Mouse (Mus musculus) heart, postnatal 0 days (tissue): ENCODE results near the gene Rabgap1l. TPM values are rescaled to one million over a fixed set of nuclear protein-coding genes. Genes with fewer than 3 reads are reported as not detected.

Experiments used
- ATAC-seq: fragments of 200-750 bp; cut with Nextera tagmentation; 2 replicates; pipeline ENCODE4 v1.8.0; 2017; ENCODE audit warnings: low read depth, moderate number of reproducible peaks, moderate library complexity; ENCODE audit not compliant: insufficient read depth
- DNase-seq: peaks from one replicate; pipeline ENCODE4 v3.0.0-alpha.2; 2016; ENCODE audit warnings: low spot score
- H3K27ac ChIP-seq: fragments of 300-500 bp; sonication (generic); 2 replicates; pipeline ENCODE4 v1.5.1; 2014; ENCODE audit warnings: low read depth, mild to moderate bottlenecking
- H3K27me3 ChIP-seq: fragments of 300-500 bp; sonication (generic); 2 replicates; pipeline ENCODE4 v1.6.1; 2014; ENCODE audit warnings: low read length, mixed read lengths; ENCODE audit not compliant: control insufficient read depth, insufficient read depth
- H3K36me3 ChIP-seq: fragments of 300-500 bp; sonication (generic); replicated peaks from 2 replicates; pipeline ENCODE4 v1.6.1; 2014; ENCODE audit warnings: low read length, mixed read lengths; ENCODE audit not compliant: control insufficient read depth, insufficient read depth
- H3K4me1 ChIP-seq: fragments of 300-500 bp; sonication (generic); 2 replicates; pipeline ENCODE4 v1.6.1; 2014; ENCODE audit warnings: antibody characterized with exemption; ENCODE audit not compliant: control insufficient read depth, insufficient read depth
- H3K4me2 ChIP-seq: fragments of 300-500 bp; sonication (generic); 2 replicates; pipeline ENCODE4 v1.6.1; 2014; ENCODE audit warnings: low read depth, mild to moderate bottlenecking, low read length, moderate library complexity
- H3K4me3 ChIP-seq: fragments of 300-500 bp; sonication (generic); 2 replicates; pipeline ENCODE4 v1.5.1; 2014; ENCODE audit warnings: low read depth, low read length
- H3K9ac ChIP-seq: fragments of 300-500 bp; sonication (generic); replicated peaks from 2 replicates; pipeline ENCODE4 v1.6.1; 2014; ENCODE audit warnings: low read depth, low read length, mixed read lengths
- H3K9me3 ChIP-seq: fragments of 300-500 bp; sonication (generic); replicated peaks from 2 replicates; pipeline ENCODE4 v1.6.1; 2016; ENCODE audit warnings: low read length; ENCODE audit not compliant: control insufficient read depth
- CTCF ChIP-seq: IDR thresholded peaks from 2 replicates; pipeline ENCODE4 v1.5.1; 2016; ENCODE audit warnings: antibody characterized with exemption, control low read depth, low read depth
- EP300 ChIP-seq: IDR thresholded peaks from 2 replicates; pipeline ENCODE4 v1.6.1; 2016; ENCODE audit warnings: antibody characterized with exemption, low read depth
- WGBS: fragments of 180-500 bp; shearing (Covaris S2); extraction: QIAGEN DNeasy Blood & Tissue Kit; methylation state at CpG from one replicate; pipeline ENCODE4 v1.1.7; 2014; 5-methylcytosine and 5-hydroxymethylcytosine counted together
- polyA plus RNA-seq: library from polyadenylated mRNA; unstranded; fragments of >200 nt; fragmentation: Nextera tagmentation; extraction: Ambion mirVana; gene quantifications from 2 replicates; pipeline ENCODE4 v1.2.1, GENCODE M21; 2015
- total RNA-seq: library from RNA; depleted of rRNA; stranded (reverse); fragments of >200 nt; gene quantifications from 2 replicates; pipeline ENCODE4 v1.2.3, GENCODE M21; 2014; ENCODE audit warnings: low replicate concordance

Rabgap1l gene
- total and polyA plus RNA-seq, 2 experiments from 2014 or later: 71.4 to 123 TPM

- Histone ChIP-seq H3K4me2 (no peak overlapping the region), H3K27ac (no peak overlapping the region), H3K4me1 (no peaks in the 10 kb centered on the region), H3K36me3 (no peaks in the 10 kb centered on the region), H3K9me3 (no peaks in the 10 kb centered on the region), H3K4me3 (no peak overlapping the region), H3K9ac (no peak overlapping the region), H3K27me3 (no peaks in the 10 kb centered on the region)
- TF ChIP-seq EP300 (no peak), CTCF (no peak)
- DNase-seq: no peak
- 90% methylated on average over 7 of the region's 7 CpGs for WGBS
- no peak for ATAC-seq
Observed at GRCm38 (mm10) chr1:160485028-160485427, 308.0 kb downstream of the Rabgap1l start.

GRCm38 (mm10) chr1:160481643-160482042, 311.4 kb downstream of the Rabgap1l start:
- no peak overlapping the region for H3K4me2 ChIP-seq
- no peak overlapping the region for H3K4me3 ChIP-seq
- no peak overlapping the region for H3K9ac ChIP-seq
- DNase-seq (no peak), ATAC-seq (no peak)
- H3K27ac ChIP-seq: no peak overlapping the region
- 85% methylated on average over 2 of the region's 2 CpGs for WGBS
- H3K9me3 ChIP-seq: no peaks in the 10 kb centered on the region
- TF ChIP-seq CTCF: no peak
- TF ChIP-seq EP300: no peak
- no peaks in the 10 kb centered on the region for H3K36me3 ChIP-seq
- H3K4me1 ChIP-seq: no peaks in the 10 kb centered on the region
- no peaks in the 10 kb centered on the region for H3K27me3 ChIP-seq

GRCm38 (mm10) chr1:160467443-160467842, 325.6 kb downstream of the Rabgap1l start:
- Histone ChIP-seq H3K9ac (no peak overlapping the region), H3K36me3 (no peaks in the 10 kb centered on the region), H3K9me3 (no peaks in the 10 kb centered on the region), H3K4me3 (no peak overlapping the region), H3K4me2 (no peak overlapping the region), H3K4me1 (0 out of 2 replicates have a peak, but pooled peaks cover 6% of the 10 kb centered on the region), H3K27ac (no peak overlapping the region), H3K27me3 (no peaks in the 10 kb centered on the region)
- TF ChIP-seq EP300 (no peak), CTCF (no peak)
- DNase-seq (no peak), ATAC-seq (no peak)

- Histone ChIP-seq H3K4me1 (0 out of 2 replicates have a peak, but pooled peaks cover 6% of the 10 kb centered on the region), H3K4me2 (no peak overlapping the region), H3K4me3 (no peak overlapping the region), H3K27me3 (no peaks in the 10 kb centered on the region), H3K9me3 (no peaks in the 10 kb centered on the region), H3K27ac (no peak overlapping the region), H3K9ac (no peak overlapping the region), H3K36me3 (no peaks in the 10 kb centered on the region)
- ATAC-seq (no peak), DNase-seq (no peak)
- TF ChIP-seq CTCF (no peak), EP300 (no peak)
Observed at GRCm38 (mm10) chr1:160465186-160465585, 327.8 kb downstream of the Rabgap1l start.

GRCm38 (mm10) chr1:160464148-160464547, 328.9 kb downstream of the Rabgap1l start:
- Histone ChIP-seq H3K9me3 (no peaks in the 10 kb centered on the region), H3K9ac (no peak overlapping the region), H3K36me3 (no peaks in the 10 kb centered on the region), H3K4me3 (no peak overlapping the region), H3K27ac (no peak overlapping the region), H3K4me2 (no peak overlapping the region), H3K27me3 (no peaks in the 10 kb centered on the region), H3K4me1 (0 out of 2 replicates have a peak, but pooled peaks cover 6% of the 10 kb centered on the region)
- TF ChIP-seq EP300: no peak
- no peak for TF ChIP-seq CTCF
- ATAC-seq: no peak
- no peak for DNase-seq

- ATAC-seq (no peak), DNase-seq (no peak)
- H3K27ac ChIP-seq: no peak overlapping the region
- no peak overlapping the region for H3K4me2 ChIP-seq
- H3K9me3 ChIP-seq: no peaks in the 10 kb centered on the region
- H3K27me3 ChIP-seq: no peaks in the 10 kb centered on the region
- H3K4me3 ChIP-seq: no peak overlapping the region
- no peak overlapping the region for H3K9ac ChIP-seq
- no peaks in the 10 kb centered on the region for H3K36me3 ChIP-seq
- TF ChIP-seq EP300 (no peak), CTCF (no peak)
- H3K4me1 ChIP-seq: 0 out of 2 replicates have a peak, but pooled peaks cover 6% of the 10 kb centered on the region
- WGBS: 90% methylated on average over 1 of the region's 1 CpGs
Observed at GRCm38 (mm10) chr1:160460346-160460745, 332.7 kb downstream of the Rabgap1l start.
